Mouse (Mus musculus): ENCODE data around the gene Hist1h3f.

GRCm38 (mm10) chr13:23572218-23573033 is 28.6 kb downstream of the Hist1h3f start:
- TF ChIP-seq CTCF (IDR thresholded peaks at IDR 0.05; ENCODE audit: low read depth, low read length) (no peak), TAL1 (conservative IDR thresholded peaks at IDR 0.05; ENCODE audit: low read depth, low read length) (no peak), GATA1 (IDR thresholded peaks at IDR 0.05; ENCODE audit: borderline replicate concordance, low read length) (no peak)

All from G1E (cell line).